ENCODE assay signal across 21 mouse cellular contexts in genomic region chr10:19321781-19322180, GRCm38 (mm10). TPM values are rescaled to one million over a fixed set of nuclear protein-coding genes. Genes with fewer than 3 reads are reported as not detected.
DNase-seq lines count a peak whose midpoint lies in the region; ATAC-seq lines count a peak whose summit lies in the region.
"Had no signal": no experiment of that assay in that cellular context is flagged by ENCODE, and none has a peak within 500 bp of the region (broad histone marks: within the 10 kb centered on the region; RNA-seq: fewer than 3 reads in every experiment).

No protein-coding gene starts in this region.

- ATAC-seq in CD4-positive, CD25-positive, alpha-beta regulatory T cell, adult 4 months, result peak; percentile 97
- ATAC-seq in megakaryocyte, adult 5-6 weeks (ENCODE audit: poor library complexity, severe bottlenecking), result peak; percentile 35
- ATAC-seq: forebrain, postnatal 0 days had no signal

- DNase-seq in gastrocnemius, postnatal 25 days, result peak; percentile 10
- DNase-seq in gastrocnemius, postnatal 10 days, result no peak
- DNase-seq in thymus, postnatal 0 days (ENCODE audit: low spot score), result peak; percentile 90
- DNase-seq in urinary bladder, adult 2 months (ENCODE audit: low spot score), result no peak
- no peak for DNase-seq in gastrocnemius, adult 8-10 months (ENCODE audit: low spot score in 2 of 2)
- no peak for DNase-seq in urinary bladder, postnatal 36 days (ENCODE audit: low spot score in 2 of 2)
- DNase-seq: cerebellum, postnatal 10 days; forebrain, postnatal 0 days; heart, adult 18-20 months; kidney, adult 2 months; kidney, postnatal 25 days had no signal

RNA-seq across cellular contexts. Expression of gene Olig3, which starts 34.6 kb away (rescaled TPM):
- not detected for total RNA-seq in gastrocnemius, postnatal 25 days (2021)
- total RNA-seq in gastrocnemius, postnatal 10 days (2021), result not detected
- polyA plus RNA-seq in CD4-positive, CD25-positive, alpha-beta regulatory T cell, adult 4 months (2017; shearing (Covaris generic)), result not detected
- total RNA-seq in megakaryocyte, adult 5-6 weeks (2015), result not detected in 2 replicates
- total RNA-seq in megakaryocyte, adult 5-6 weeks (2017), result not detected in 2 replicates
- 0.09 and 0.29 TPM in 2 replicates for polyA plus RNA-seq in thymus, postnatal 0 days (2015; fragmentation: Nextera tagmentation; extraction: Ambion mirVana)
- polyA plus RNA-seq in urinary bladder, adult 2 months (2012; rRNA removed), result not detected in 2 replicates
- not detected for total RNA-seq in gastrocnemius, adult 8-10 months (2022)
- total RNA-seq: adrenal gland, postnatal 4 days; forebrain, postnatal 0 days; gastrocnemius, adult 18-20 months; heart, adult 18-20 months; heart, postnatal 10 days; layer of hippocampus, postnatal 10 days; left cerebral cortex, postnatal 14 days had no signal
- polyA plus RNA-seq: kidney, adult 2 months; limb, embryonic 15.5 days; liver, embryonic 16.5 days; myocyte had no signal

Comparison
In these comparisons a context has a peak if more than half of its experiments do, and no peak if none do; other contexts are left out.
1. DNase-seq: peak in gastrocnemius, postnatal 25 days (single experiment) and thymus, postnatal 0 days (single experiment); none in gastrocnemius, postnatal 10 days (single experiment), urinary bladder, adult 2 months (single experiment), gastrocnemius, adult 8-10 months (0 of 2) and urinary bladder, postnatal 36 days (0 of 2).